Mouse (Mus musculus) C2C12 (cell line): Measurements from ENCODE around the gene Cramp1l. TPM values are rescaled to one million over a fixed set of nuclear protein-coding genes. Genes with fewer than 3 reads are reported as not detected.
A peak's percentile ranks its signal among the peaks of the same experiment; 100 is the strongest.

ENCODE experiments used
- H3K27me3 ChIP-seq: one replicate; pipeline ENCODE4 v1.6.1; 2011; ENCODE audit not compliant: control insufficient read depth, insufficient read depth, insufficient read length
- H3K36me3 ChIP-seq: one replicate; pipeline ENCODE4 v1.6.1; 2011; ENCODE audit not compliant: control insufficient read depth, insufficient read depth
- H3K4me3 ChIP-seq: one replicate; pipeline ENCODE4 v1.5.1; 2011; ENCODE audit warnings: mild to moderate bottlenecking, control low read depth; ENCODE audit not compliant: poor library complexity, insufficient read depth, severe bottlenecking
- H3K79me2 ChIP-seq: one replicate; pipeline ENCODE4 v1.6.1; 2011; ENCODE audit not compliant: control insufficient read depth, insufficient read depth
- H3K79me3 ChIP-seq: one replicate; pipeline ENCODE4 v1.6.1; 2011; ENCODE audit warnings: low read depth, control low read depth
- H3ac ChIP-seq: one replicate; pipeline ENCODE3; 2011; ENCODE audit warnings: low read depth; ENCODE audit not compliant: control insufficient read depth, insufficient read length
- CEBPB ChIP-seq: IDR thresholded peaks from one replicate; pipeline ENCODE4 v1.6.1; 2011; ENCODE audit warnings: low read depth, mild to moderate bottlenecking, control low read depth, moderate library complexity
- CTCF ChIP-seq: IDR thresholded peaks from one replicate; pipeline ENCODE4 v1.5.1; 2011; ENCODE audit not compliant: control insufficient read depth, insufficient read depth, insufficient read length
- FOSL1 ChIP-seq: IDR thresholded peaks from one replicate; pipeline ENCODE4 v1.8.0; 2011; ENCODE audit warnings: mild to moderate bottlenecking, low read length; ENCODE audit not compliant: poor library complexity, insufficient read depth, severe bottlenecking
- MAX ChIP-seq: IDR thresholded peaks from one replicate; pipeline ENCODE4 v1.6.1; 2011; ENCODE audit warnings: mild to moderate bottlenecking, control low read depth
- MYOD1 ChIP-seq: IDR thresholded peaks from one replicate; pipeline ENCODE4 v1.6.1; 2011; ENCODE audit warnings: low read depth; ENCODE audit not compliant: control insufficient read depth, insufficient read length
- MYOG ChIP-seq: IDR thresholded peaks from one replicate; pipeline ENCODE4 v1.6.1; 2011; ENCODE audit not compliant: control insufficient read depth, insufficient read length; ENCODE audit errors: extremely low read depth
- USF1 ChIP-seq: IDR thresholded peaks from one replicate; pipeline ENCODE4 v1.6.1; 2011; ENCODE audit warnings: low read depth, mild to moderate bottlenecking, control low read depth, moderate library complexity
- long read RNA-seq, 2 experiments: library from polyadenylated mRNA; unstranded; transcript quantifications; one replicate each; pipeline ENCODE4 v2.0.0; 2019 to 2020
- polyA plus RNA-seq: library from polyadenylated mRNA; unstranded; fragments of >200 nt; fragmentation: generic; extraction: Trizol; gene quantifications from one replicate; pipeline ENCODE4 v1.2.1, GENCODE M21; 2012; ENCODE audit warnings: missing spikeins

The Cramp1l gene
- polyA plus RNA-seq: 4.3 TPM
- long read RNA-seq, experiment 1, partial matches to known transcripts: 0 of 2 reads
- long read RNA-seq, experiment 1, other reads (novel, unspliced or antisense): 2 of 2 reads
- long read RNA-seq, experiment 2, full-length matches to known transcripts: 1 of 3 reads
- long read RNA-seq, experiment 2, partial matches to known transcripts: 1 of 3 reads
- long read RNA-seq, experiment 2, other reads (novel, unspliced or antisense): 1 of 3 reads

DNA sequence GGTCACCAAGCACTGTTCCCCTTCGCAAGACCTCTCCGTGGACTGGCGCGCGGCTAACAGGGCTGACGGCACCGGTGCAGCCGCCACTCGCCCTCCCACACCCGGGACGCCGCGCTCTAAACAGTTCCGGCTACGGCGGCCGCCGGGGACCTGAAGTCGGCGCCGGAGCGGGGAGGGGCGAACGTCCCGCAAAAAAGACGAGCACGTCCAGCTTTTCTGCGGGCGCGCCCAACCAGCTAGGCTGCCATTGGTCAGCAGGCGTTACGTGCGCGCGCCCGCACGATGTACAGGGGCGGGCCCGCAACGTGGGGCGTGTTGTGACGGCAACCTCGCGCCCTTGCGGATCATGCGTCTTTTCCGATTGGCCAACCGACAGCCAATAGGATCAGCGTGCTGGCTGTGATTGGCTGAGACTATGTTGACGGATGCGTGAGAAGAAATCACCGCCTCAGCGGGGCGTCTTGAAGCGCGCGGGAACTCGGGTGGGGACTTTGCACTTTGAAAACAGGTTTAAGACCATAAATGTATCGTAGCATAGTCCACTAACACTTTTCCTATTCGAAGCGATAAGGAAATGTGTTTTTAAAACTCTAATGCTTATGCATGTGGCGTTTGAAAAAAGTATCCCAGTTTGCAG lies at the start of gene Cramp1l, which contains the start of gene Ift140:
Gene Cramp1l (minus strand): TSS at position 134 of the 637 bp plus-strand sequence.
Gene Ift140 (plus strand): TSS at position 431 of the 637 bp plus-strand sequence.
- no peak for TF ChIP-seq USF1
- no peak for TF ChIP-seq MYOG
- no peak for TF ChIP-seq CTCF
- TF ChIP-seq MAX: peak; percentile 81
- no peak for TF ChIP-seq CEBPB

GRCm38 (mm10) chr17:25065189-25065588 lies 49.6 kb upstream of the Cramp1l start:
- H3K36me3 ChIP-seq: no peaks in the 10 kb centered on the region
- no peak overlapping the region for H3K4me3 ChIP-seq
- no peaks in the 10 kb centered on the region for H3K27me3 ChIP-seq
- no peaks in the 10 kb centered on the region for H3K79me2 ChIP-seq
- no peak for TF ChIP-seq MAX
- TF ChIP-seq CEBPB: no peak
- no peak for TF ChIP-seq CTCF
- no peak for TF ChIP-seq MYOG
- TF ChIP-seq MYOD1: no peak
- TF ChIP-seq FOSL1: no peak
- no peak for TF ChIP-seq USF1
- no peak overlapping the region for H3ac ChIP-seq
- H3K79me3 ChIP-seq: no peaks in the 10 kb centered on the region

More for the DNA sequence above, at the start of gene Cramp1l, which contains the start of gene Ift140:
- H3K36me3 ChIP-seq: peaks cover 20% of the 10 kb centered on the region
- H3ac ChIP-seq: peak within 1 kb of the TSS; percentile 67
- H3K27me3 ChIP-seq: no peaks in the 10 kb centered on the region
- H3K79me2 ChIP-seq: peaks cover 53% of the 10 kb centered on the region
- H3K79me3 ChIP-seq: peaks cover 38% of the 10 kb centered on the region
- H3K4me3 ChIP-seq: peak within 1 kb of the TSS; percentile 89

- H3ac ChIP-seq: no peak overlapping the region
- H3K79me2 ChIP-seq: no peaks in the 10 kb centered on the region
- no peaks in the 10 kb centered on the region for H3K27me3 ChIP-seq
- no peak for TF ChIP-seq CTCF
- no peak for TF ChIP-seq MYOD1
- no peak for TF ChIP-seq FOSL1
- TF ChIP-seq CEBPB: no peak
- no peak for TF ChIP-seq USF1
- no peak for TF ChIP-seq MYOG
- no peak for TF ChIP-seq MAX
- H3K79me3 ChIP-seq: no peaks in the 10 kb centered on the region
- H3K36me3 ChIP-seq: no peaks in the 10 kb centered on the region
- H3K4me3 ChIP-seq: no peak overlapping the region
Measured at GRCm38 (mm10) chr17:25064351-25064750, 48.8 kb upstream of the Cramp1l start.

DNA sequence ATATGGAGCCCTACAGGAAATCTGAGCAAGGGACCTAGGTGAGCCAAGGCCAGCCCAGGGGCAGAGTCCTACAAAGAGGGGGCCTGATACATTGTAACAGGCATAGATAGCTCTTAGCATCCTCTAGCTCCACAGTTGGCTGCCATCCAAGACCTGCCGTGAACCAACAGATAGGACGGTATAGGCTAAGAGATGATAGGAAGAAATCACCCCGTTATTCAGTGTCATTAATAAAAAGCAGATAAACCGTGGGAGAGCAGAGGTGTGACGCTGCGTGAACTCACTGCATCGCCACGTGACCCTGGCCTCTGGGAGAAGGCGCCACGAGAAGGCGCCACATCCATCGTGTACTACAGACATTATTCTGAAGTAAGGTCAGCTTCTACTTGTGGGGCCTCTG lies 48.3 kb upstream of the Cramp1l start:
- no peaks in the 10 kb centered on the region for H3K36me3 ChIP-seq
- no peak overlapping the region for H3ac ChIP-seq
- no peaks in the 10 kb centered on the region for H3K27me3 ChIP-seq
- H3K4me3 ChIP-seq: no peak overlapping the region
- H3K79me2 ChIP-seq: no peaks in the 10 kb centered on the region
- H3K79me3 ChIP-seq: no peaks in the 10 kb centered on the region
- no peak for TF ChIP-seq CEBPB
- TF ChIP-seq CTCF: no peak
- TF ChIP-seq MYOG: no peak
- no peak for TF ChIP-seq MAX
- TF ChIP-seq USF1: no peak
- TF ChIP-seq MYOD1: no peak

DNA sequence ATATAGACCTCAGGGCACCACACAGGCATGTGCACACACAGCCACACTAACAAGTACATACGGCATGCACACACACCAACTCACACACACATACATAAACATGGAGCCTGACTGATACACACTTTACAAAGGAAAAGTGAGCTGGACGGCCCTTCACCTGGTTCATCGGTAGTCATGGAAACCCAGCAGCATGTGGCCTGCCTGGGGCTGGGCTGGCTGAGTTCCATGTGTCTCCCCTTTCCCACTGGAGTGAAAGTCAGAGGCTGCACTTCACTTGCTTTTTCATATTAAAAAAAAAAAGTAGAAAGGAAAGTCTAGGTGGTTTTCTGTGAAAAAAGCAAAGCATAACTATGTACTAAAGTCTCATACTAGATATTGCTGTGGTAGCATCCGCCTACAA lies 47.7 kb upstream of the Cramp1l start:
- H3K27me3 ChIP-seq: no peaks in the 10 kb centered on the region
- no peaks in the 10 kb centered on the region for H3K79me3 ChIP-seq
- no peaks in the 10 kb centered on the region for H3K79me2 ChIP-seq
- H3K4me3 ChIP-seq: no peak overlapping the region
- TF ChIP-seq CTCF: no peak
- H3K36me3 ChIP-seq: no peaks in the 10 kb centered on the region
- no peak overlapping the region for H3ac ChIP-seq

- no peaks in the 10 kb centered on the region for H3K36me3 ChIP-seq
- H3K79me2 ChIP-seq: no peaks in the 10 kb centered on the region
- TF ChIP-seq MYOG (no peak), MAX (no peak), MYOD1 (no peak), CTCF (no peak), USF1 (no peak), FOSL1 (no peak), CEBPB (no peak)
- no peak overlapping the region for H3ac ChIP-seq
- no peaks in the 10 kb centered on the region for H3K27me3 ChIP-seq
- H3K4me3 ChIP-seq: no peak overlapping the region
- H3K79me3 ChIP-seq: no peaks in the 10 kb centered on the region
Measured at GRCm38 (mm10) chr17:25057041-25057440, 41.5 kb upstream of the Cramp1l start.
